Mouse (Mus musculus) heart, postnatal 14 days (tissue): Measurements from ENCODE around the gene Ank. TPM values are rescaled to one million over a fixed set of nuclear protein-coding genes. Genes with fewer than 3 reads are reported as not detected.
"Not testable (repeated sequence)": the region's sequence is repeated elsewhere in the genome, so short reads cannot be mapped to it uniquely, and the experiment has no call there.

Experiments used
- DNase-seq, 2 experiments: peaks; one replicate each; pipeline ENCODE4 v3.0.0; 2021 to 2022
- intact Hi-C: fragments of 180-260 bp; cut with DNase I; formaldehyde crosslinking; loops from one replicate; pipeline ENCODE4 v1.15.1; 2025
- total RNA-seq, 2 experiments: library from RNA; stranded (reverse); gene quantifications; 2 replicates each; pipeline ENCODE4 v1.2.3; 2021

Ank gene
- total RNA-seq, 2 experiments from 2014 or later: 176 to 186 TPM

DNA sequence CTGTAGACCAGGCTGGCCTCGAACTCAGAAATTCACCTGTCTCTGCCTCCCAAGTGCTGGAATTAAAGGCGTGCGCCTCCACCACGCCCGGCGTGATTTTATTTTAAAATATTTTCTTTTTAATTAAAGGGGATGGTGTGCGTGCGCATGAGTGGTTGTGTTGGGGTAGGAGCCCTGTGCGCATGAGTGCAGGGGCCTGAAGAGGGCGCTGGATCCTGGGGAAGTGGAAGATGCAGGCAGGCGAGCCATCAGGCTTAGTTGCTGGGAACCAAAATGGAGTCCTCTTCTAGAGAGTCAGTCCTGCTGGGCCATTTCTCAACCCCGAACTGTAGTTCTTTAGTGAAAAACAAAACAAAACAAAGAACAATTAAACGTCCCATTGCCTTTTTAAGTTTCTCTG, 2.6 kb upstream of the Ank start:
- intact Hi-C loops: loop anchor here (2.0 kb wide), 1 partner anchor 137 kb away; no protein-coding TSS in a partner anchor
- DNase-seq: no peak

DNA sequence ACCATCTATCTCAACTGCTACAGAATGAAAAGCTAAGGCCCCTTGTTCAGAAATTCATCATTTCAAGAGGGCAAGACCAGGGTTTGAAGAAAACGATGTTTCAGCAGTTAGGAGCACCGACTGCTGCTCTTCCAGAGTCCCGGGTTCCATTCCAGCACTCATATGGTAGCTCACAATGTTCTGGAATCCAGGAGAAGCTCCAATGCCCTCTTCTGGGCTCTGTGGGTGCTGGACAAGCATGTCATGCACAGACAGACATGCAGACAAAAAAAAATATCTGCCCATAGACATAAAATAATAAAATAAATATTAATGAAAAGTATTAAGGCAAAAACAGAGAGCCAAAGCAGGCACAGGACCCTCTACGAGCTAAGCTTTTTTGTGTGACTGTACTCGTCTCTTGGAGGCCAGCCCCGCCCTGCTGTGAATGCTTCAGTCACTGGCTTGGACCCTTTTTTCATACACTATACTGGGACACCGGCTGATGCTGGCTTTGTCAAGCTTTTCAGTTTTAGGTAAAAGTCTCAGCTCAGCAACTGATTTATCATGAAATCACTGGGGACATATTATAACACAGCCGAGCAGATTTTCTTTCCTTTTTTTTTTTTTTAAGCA, 979 bp upstream of the Ank start:
- no peak for DNase-seq
- intact Hi-C loops: loop anchor here (2.0 to 5.0 kb wide), 3 partner anchors 87 to 139 kb away; no protein-coding TSS in a partner anchor

DNA sequence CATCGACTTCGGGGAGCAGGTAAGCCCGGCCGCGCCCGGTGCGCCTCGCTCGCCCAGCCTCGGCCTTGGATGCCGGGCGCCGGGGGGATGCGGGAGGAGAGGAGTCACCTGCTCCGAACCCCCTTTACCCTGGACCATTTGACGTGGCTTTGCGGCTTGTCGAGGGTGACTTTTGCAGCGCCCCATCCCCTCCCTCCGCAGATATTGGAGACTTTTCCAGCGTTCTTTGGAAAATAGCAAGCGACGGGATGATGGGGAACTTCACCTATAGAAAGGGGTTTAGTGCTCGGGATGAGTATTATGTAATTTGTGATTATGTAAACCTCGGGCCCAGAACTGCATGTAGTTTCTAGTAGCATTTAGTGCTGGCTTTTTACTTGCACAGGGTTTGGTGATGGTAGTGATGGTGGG, 609 bp downstream of the Ank start:
- intact Hi-C loops: loop anchor here (2.0 to 5.0 kb wide), 2 partner anchors 85 to 114 kb away; no protein-coding TSS in a partner anchor
- DNase-seq: no peak

DNA sequence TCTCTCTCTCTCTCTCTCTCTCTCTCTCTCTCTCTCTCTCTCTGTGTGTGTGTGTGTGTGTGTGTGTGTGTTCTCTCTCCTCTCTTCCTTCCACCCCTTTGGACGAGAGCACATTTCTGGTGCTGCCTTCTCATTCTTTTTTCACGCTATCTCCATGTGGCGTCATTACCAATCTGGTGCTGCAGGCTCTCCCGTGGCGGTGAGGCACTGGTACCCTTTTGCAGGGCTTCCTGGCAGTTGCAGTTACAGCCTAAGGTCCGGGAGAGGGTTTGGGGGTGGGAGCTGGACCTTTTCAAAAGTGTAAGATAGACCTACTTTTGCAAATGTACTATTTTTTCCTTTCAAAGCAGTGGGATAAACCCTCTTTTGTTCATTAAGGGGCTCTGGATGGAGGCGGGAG, 1.2 kb downstream of the Ank start:
- DNase-seq: no peak
- intact Hi-C loops: loop anchor here (2.0 to 5.0 kb wide), 2 partner anchors 85 to 113 kb away; no protein-coding TSS in a partner anchor

DNA sequence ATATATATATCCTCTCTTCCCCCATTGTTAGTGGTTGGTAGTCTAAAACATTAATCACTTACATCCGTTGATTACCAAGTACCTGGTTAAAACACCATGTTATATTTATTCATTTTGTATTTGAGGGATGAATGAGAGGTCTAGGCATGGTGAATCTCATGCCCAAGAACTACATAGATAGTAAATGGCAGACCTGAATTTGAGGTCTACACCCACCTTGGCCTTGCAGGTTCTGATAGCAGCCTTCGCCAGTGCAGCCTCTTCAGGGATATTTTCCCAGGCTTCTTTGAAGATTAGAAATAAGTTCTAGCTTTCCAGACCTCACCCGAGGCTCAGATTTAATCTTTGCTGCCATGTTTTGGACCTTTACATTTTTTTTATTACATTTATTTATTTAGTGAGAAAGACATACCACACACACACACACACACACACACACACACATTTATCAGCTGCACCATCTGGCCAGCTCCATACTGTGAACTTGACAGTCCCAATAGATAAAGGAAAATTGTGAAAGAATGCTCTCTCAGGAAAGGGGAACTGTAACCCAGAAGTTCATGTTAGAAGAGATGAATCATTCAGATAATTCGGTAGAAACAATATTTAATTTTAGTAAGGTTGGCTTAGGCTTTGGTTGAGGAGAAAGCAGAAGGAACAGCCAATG, 2.5 kb downstream of the Ank start:
- intact Hi-C loops: loop anchor here (5.0 kb wide), 1 partner anchor 83 kb away; no protein-coding TSS in a partner anchor
- DNase-seq: no peak

DNA sequence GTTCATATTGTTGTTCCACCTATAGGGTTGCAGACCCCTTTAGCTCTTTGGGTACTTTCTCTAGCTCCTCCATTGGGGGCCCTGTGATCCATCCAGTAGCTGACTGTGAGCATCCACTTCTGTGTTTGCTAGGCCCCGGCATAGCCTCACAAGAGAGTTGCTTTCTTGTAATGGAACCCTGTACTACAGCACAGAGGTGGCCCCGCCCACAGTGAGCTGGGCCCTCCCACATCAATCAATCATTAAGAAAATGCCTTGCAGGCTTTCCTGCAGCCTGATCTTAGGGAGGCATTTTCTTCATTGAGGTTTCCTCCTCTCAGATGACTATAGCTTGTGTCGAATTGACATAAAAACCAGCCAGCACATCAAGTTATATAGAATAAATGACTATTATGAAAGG, 3.9 kb downstream of the Ank start:
- intact Hi-C loops: loop anchor here (5.0 kb wide), 1 partner anchor 42 kb away; no protein-coding TSS in a partner anchor
- DNase-seq: not testable (repeated sequence)

DNA sequence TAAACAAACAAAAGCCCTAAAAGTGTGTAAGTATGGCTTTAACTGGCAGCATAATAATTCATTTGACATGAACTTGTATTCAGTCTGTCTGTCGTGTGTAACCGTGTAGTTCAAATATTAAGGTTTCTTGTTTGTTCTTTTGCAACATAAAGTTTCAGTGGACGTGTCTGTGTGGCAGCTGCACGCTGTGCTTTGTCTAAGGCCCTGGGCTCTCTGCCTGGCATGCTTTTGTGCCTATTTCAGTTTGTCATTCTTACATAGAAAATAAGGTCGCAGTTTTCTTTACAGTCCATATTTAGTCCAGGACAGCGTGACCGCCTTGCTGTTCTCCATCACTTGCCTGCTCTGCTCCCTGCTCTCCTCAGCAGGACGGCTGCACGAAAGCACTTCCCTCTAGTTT, 5.8 kb downstream of the Ank start:
- intact Hi-C loops: loop anchor here (5.0 kb wide), 1 partner anchor 40 kb away; no protein-coding TSS in a partner anchor
- DNase-seq: no peak

DNA sequence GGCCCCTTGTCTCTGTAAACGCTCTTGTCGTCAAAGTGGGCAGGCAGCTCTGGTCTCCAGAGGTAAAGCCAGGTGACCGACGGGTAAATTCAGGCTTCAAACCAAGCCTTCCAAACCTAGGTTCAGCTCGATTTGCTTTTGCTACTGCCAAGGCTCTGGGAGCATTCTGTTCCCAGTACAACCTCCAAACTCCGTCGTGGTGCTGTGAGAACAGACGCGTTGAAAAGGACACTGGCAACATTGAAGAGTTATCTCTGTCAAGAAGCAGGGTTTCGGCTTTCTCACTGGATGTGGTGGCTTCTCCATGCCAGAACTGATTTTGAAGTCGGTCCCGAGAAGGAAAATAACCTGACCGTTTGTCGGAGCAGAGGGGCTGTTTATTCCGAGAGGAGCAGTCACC, 9.5 kb downstream of the Ank start:
- no peak for DNase-seq
- intact Hi-C loops: no loop called here

DNA sequence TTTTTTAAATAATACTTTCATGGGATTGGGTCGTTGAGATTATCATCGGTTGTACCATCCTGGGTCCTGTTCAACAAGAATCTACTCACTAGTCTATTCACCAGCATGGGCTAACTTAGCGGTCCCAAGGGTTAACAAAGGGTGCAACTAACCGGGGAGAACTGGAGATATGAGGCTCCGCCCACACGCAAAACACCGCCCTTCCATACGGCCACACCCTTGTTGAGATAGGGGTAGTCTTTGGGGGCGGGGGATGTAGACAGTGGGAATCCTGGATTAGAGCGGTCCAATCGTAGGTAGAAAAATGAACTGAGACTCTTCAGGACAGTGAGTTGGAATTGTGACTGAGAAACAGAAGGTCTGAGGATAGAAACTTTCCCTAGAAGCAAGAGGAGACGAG, 10.2 kb downstream of the Ank start:
- DNase-seq: no peak
- intact Hi-C loops: no loop called here

DNA sequence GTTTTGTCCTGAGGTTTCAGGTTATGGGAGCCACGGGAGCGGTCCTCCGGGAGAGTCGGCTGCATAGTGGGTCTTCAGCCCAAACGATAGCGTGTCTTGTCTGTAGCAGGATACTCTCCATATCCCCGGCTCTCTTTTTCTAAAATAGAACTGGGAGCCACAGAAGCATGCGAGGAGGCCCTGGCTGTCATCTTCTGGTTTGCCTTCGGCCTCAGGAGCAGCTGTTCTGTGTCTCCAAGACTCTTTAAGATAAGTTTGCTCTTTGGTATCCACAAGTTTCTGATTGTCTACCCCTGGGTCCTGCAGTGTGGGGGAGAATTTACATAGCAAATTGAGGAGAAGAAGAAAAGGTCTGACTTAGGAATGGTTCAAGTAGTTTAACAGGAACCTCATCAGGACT, 10.7 kb downstream of the Ank start:
- intact Hi-C loops: no loop called here
- no peak for DNase-seq

DNA sequence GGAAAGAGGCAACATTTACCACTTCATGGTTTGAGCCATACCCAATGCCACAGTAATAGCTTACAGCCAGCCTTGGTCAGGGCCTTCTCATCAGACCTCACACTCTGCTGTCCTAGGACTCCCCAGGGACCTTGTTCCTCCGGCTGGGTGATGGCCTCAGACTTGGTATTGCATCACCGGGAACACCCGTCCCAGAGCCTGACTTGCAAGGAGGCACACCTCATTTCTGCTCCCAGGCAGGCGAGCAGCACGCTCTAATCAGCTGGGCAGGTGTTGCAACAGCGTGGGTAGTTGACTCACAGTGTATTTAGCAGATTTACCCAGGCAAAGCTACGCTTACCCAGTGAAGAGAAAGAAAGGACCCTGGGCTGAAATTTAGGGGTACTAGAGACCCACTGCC, 11.2 kb downstream of the Ank start:
- intact Hi-C loops: no loop called here
- peak in 1 of 2 experiments; percentile 41 for DNase-seq

DNA sequence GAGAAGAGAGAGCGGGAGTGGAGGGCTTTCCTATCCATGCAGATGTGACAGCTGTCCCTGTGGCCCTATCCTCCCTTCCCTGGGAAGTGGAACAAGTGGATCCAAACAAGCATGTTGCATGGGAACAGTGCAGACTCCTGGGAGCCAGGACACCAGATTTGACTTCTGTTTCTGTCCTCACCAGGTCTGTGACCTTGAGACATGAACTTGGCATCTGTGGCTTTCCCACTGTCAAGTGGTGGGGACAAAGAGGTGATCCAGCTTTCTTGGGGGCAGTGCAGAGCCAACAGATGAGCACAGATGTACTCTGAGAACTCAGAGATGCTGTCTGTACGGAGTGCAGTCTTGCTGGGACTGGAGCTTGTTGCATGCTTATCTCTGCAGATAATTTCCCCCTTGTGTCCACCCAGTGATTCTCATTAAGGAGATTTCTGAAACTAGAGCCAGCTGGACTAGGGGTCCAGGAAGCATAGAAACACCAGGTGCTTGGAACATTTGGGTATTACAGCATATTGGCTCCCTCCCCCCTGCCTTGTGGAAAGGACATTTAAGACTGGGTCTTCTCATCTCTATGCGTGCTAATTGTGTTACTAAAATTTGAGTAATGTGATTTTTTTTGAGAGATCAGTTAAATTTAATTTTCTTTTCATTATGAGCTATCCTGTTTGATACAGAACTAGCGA, 14.0 kb downstream of the Ank start:
- no peak for DNase-seq
- intact Hi-C loops: no loop called here

DNA sequence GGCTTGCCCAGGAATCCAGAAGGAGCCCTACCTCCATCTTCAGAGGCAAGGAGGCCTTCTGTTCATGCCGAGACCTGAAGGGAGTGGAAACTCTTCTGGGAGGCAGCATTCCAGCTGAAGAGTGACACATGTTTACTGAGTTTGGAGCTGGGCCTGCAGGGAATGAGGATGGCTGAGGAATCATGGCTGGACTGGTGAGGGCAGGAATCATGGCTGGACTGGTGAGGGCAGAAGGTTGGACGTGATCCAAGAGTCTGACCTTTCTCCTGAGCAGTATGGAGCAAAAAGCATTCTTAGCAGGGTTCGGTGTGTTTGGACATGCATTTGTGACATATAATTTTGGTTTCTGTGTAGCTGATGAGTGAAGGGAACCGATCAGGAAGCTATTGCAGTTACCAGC, 15.5 kb downstream of the Ank start:
- no peak for DNase-seq
- intact Hi-C loops: no loop called here

DNA sequence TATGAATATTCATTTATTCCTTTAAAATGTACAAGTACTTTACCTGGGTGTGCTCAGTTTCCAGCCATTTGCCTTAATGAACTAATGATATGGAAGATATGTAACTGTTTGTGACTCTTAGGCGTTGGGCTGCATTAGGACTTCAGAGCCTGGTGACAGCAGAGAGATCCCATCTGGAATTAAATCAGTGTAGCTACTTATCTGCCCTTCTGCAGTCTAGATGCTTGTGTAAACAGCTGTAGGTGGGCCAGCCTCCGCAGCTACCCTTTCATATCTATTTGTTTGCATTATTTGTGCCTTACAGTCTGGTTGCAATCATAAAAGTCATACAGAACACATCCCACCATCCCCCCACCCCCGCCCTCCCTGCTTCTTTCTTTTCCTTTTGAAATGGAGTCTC, 16.7 kb downstream of the Ank start:
- intact Hi-C loops: no loop called here
- DNase-seq: no peak

DNA sequence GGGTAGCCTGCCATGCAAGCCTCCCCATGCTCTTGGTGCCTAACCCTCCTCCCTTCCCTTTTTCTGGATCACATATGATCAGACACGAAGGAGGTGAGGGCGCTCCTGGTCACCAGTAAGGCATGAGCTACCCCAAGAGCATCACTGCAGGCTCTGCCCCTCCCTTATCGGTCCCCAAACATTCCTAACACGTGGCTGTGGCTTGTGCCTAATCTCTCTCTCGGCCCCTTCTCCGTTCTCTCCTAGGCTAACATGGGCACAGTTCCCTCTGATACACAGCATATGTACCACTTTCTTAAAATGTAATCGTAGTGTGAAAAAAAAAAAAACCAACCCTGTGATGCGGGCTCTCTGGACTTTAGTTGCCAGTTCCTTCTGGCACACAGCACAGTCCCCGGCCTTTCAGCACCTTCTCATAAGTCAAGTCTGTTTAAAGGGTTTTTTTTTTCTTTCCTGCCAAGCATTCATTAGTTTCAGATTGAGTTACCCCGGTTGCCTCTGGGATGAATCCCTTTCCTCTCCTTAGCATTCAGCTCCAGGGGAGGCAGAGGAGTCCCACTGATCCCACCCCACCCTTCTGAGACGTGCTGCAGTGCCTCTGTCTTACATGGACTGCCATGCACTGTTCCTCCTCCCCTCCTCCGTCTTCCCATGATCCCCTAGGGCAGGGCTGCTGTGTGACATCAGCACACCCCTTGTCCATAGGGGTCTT, 19.2 kb downstream of the Ank start:
- DNase-seq: no peak
- intact Hi-C loops: no loop called here

DNA sequence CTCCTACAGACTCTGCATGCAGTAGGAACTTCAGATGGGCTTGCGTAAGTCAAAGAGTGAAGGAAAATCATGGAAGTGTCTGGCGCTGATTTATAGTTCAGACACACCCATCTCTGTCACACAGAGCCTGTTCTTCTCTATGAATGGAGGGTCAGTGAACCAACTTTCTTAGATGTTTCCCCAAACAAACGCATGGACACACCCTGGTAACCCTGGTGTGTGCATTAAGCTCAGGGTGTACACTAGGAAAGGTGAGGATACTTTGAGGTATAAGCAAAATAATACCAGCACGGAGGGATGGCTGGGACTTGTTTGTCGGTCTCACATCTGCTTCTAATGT, 19.8 kb downstream of the Ank start:
- DNase-seq: no peak
- intact Hi-C loops: no loop called here

DNA sequence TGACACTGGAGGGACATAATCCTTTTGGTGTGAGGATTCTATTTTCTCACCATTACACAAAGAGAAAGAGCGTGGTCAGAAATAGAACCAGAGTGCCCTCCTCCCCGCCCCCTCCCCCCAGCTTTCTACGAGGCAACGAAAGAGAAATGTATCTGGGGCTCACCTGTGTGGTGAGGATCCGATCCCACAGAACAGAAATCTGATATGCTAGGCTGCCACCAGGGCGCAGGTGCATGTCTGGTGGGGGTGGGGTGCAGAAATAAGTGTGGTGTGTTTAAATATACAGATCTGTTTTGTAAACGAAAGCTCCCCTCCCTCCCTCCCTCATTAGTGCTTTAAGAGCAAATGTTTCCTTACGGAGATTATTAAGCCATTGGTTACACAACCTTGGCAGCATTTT, 20.6 kb downstream of the Ank start:
- no peak for DNase-seq
- intact Hi-C loops: no loop called here

DNA sequence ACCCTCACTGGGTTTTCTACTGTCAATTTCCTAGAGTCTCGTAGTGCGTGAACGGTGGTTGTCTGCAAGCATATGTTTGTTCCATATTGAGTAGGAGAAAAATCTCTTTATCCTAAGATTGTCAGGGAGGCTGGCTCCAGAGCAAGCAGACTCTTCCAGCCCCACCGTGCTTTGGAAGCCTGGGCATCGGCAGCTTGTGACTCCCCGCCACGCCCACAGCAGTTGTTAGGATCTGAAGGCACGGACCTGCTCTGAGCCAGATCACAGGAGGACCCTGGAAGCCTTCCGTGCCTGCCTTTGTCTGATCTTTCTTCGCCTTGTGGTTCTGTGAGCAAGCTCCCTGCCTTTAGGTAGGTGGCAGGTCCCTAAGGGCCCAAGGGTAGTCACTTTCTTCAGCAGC, 21.6 kb downstream of the Ank start:
- intact Hi-C loops: no loop called here
- DNase-seq: no peak

DNA sequence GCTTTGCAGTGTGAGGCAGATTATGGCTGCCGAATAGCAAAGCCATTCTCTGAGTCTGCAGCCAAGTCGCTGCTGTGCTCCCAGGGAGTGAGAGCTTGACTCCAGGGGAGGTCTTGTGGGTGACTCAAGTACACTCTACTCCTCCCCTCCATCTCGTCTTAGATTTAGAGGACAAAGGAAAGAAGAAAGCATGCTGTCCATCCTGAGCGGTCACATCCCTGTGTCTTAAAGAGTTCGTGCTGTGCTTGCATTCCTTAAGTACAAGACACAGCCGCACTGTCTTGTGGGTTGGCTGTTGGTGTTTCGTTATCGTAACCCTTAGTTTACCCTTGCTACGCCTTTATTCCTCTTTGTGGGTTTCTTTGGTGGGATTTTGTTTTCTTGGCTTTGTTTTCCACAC, 24.2 kb downstream of the Ank start:
- intact Hi-C loops: no loop called here
- no peak for DNase-seq

DNA sequence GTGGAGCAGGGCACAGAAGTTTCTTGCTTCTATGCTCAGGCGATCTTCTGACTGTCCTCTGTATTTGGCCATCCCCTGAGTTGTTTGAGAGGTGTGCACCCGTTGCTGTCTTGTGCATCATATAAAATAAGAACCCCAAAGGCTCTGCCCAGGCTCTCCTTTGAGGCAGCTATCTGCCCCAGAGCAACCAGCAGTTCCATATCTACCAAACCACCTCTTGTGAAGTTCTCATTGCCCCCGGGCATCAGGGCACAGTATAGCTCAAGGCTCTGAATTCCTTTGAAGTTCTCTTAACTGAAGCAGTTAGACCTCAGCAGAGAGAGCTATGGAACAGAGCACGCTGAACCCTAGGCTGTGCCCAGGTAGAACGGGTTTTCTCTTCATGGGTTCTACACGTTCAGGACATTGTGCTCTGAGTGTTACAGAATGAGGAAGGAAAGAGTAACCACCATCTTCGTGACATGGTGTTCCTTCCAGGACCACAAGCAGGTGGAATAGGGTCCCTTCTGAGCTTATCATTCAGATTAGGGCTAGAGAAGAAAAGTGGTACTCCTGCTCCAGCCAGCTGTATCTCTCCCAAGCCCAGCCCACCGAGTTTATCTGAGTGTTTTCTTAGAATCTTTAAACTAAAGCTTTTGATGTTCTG, 25.1 kb downstream of the Ank start:
- intact Hi-C loops: no loop called here
- DNase-seq: no peak

DNA sequence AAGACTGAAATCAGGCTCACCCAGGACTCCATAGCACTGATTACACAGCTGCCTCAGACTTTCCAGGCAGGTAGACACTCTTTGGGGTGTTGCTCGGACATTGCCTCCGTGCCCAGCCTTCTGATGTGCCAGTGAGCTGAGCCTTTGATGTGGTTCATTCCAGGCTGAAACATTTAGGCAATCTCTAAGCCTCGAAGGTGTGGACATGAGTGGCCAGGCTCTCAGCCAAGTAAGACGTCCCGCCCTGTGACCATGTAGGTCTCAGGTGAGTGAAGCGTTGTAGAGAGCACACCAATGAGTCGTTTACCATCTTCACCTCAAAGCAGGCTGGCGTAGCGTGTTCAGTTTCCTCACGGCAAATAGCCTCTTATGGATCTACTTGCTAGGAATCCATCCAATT, 25.7 kb downstream of the Ank start:
- intact Hi-C loops: no loop called here
- DNase-seq: no peak
